Mouse (Mus musculus) lung, postnatal 0 days (tissue): ENCODE measurements at regions not wholly inside any gene's neighbourhood (a gene's known extent, or its start where the extent isn't known, plus 50 kb on each side); places are given as distances from the start of the nearest gene placed in this dataset.

Experiments
- ATAC-seq: fragments of 200-750 bp; cut with Nextera tagmentation; 2 replicates; pipeline ENCODE4 v1.8.0; 2017; ENCODE audit warnings: moderate library complexity
- DNase-seq: peaks from one replicate; pipeline ENCODE4 v3.0.0-alpha.2; 2016; ENCODE audit warnings: low spot score
- H3K27ac ChIP-seq: fragments of 300-500 bp; sonication (generic); 2 replicates; pipeline ENCODE4 v1.5.1; 2014; ENCODE audit warnings: antibody characterized with exemption, mild to moderate bottlenecking, low read length, mixed read lengths
- H3K27me3 ChIP-seq: fragments of 300-500 bp; sonication (generic); replicated peaks from 2 replicates; pipeline ENCODE4 v1.6.1; 2014; ENCODE audit warnings: low read length, mixed read lengths; ENCODE audit not compliant: insufficient read depth
- H3K36me3 ChIP-seq: fragments of 300-500 bp; sonication (generic); 2 replicates; pipeline ENCODE4 v1.6.1; 2014; ENCODE audit warnings: low read length, mixed read lengths; ENCODE audit not compliant: insufficient read depth
- H3K4me1 ChIP-seq: fragments of 300-500 bp; sonication (generic); 2 replicates; pipeline ENCODE4 v1.6.1; 2014; ENCODE audit warnings: antibody characterized with exemption, low read depth, low read length, mixed read lengths; ENCODE audit not compliant: insufficient read depth
- H3K4me2 ChIP-seq: fragments of 300-500 bp; sonication (generic); replicated peaks from 2 replicates; pipeline ENCODE4 v1.6.1; 2014; ENCODE audit warnings: low read depth, mild to moderate bottlenecking, low read length, moderate library complexity, mixed read lengths
- H3K4me3 ChIP-seq: fragments of 300-500 bp; sonication (generic); 2 replicates; pipeline ENCODE4 v1.5.1; 2014; ENCODE audit warnings: low read depth, low read length
- H3K9ac ChIP-seq: fragments of 300-500 bp; sonication (generic); replicated peaks from 2 replicates; pipeline ENCODE4 v1.6.1; 2014; ENCODE audit warnings: low read depth, mild to moderate bottlenecking
- H3K9me3 ChIP-seq: fragments of 300-500 bp; sonication (generic); 2 replicates; pipeline ENCODE4 v1.6.1; 2016; ENCODE audit warnings: low read length, mixed read lengths
- CTCF ChIP-seq: IDR thresholded peaks from 2 replicates; pipeline ENCODE4 v1.5.1; 2016; ENCODE audit warnings: antibody characterized with exemption, mild to moderate bottlenecking
- EP300 ChIP-seq: IDR thresholded peaks from 2 replicates; pipeline ENCODE4 v1.6.1; 2016; ENCODE audit warnings: antibody characterized with exemption, mild to moderate bottlenecking, control low read depth
- WGBS: fragments of 180-500 bp; shearing (Covaris S2); extraction: QIAGEN DNeasy Blood & Tissue Kit; methylation state at CpG from one replicate; pipeline ENCODE4 v1.1.7; 2014; 5-methylcytosine and 5-hydroxymethylcytosine counted together

GRCm38 (mm10) chr5:121078531-121078930, 68.6 kb upstream of the Rph3a start:
- Histone ChIP-seq H3K27ac (no peak overlapping the region), H3K36me3 (no peaks in the 10 kb centered on the region), H3K9ac (no peak overlapping the region), H3K4me1 (no peaks in the 10 kb centered on the region), H3K4me3 (no peak overlapping the region), H3K4me2 (no peak overlapping the region), H3K9me3 (no peaks in the 10 kb centered on the region), H3K27me3 (no peaks in the 10 kb centered on the region)
- ATAC-seq, result no peak
- 17% methylated on average over 6 of the region's 6 CpGs for WGBS
- TF ChIP-seq CTCF (no peak), EP300 (no peak)
- peak; percentile 55 for DNase-seq

GRCm38 (mm10) chr5:121076741-121077140, 66.8 kb upstream of the Rph3a start:
- 72% methylated on average over 7 of the region's 7 CpGs for WGBS
- DNase-seq (no peak), ATAC-seq (no peak)
- Histone ChIP-seq H3K9ac (no peak overlapping the region), H3K4me2 (no peak overlapping the region), H3K27ac (no peak overlapping the region), H3K27me3 (no peaks in the 10 kb centered on the region), H3K4me1 (no peaks in the 10 kb centered on the region), H3K36me3 (no peaks in the 10 kb centered on the region), H3K4me3 (no peak overlapping the region), H3K9me3 (no peaks in the 10 kb centered on the region)
- TF ChIP-seq CTCF (no peak), EP300 (no peak)

DNA sequence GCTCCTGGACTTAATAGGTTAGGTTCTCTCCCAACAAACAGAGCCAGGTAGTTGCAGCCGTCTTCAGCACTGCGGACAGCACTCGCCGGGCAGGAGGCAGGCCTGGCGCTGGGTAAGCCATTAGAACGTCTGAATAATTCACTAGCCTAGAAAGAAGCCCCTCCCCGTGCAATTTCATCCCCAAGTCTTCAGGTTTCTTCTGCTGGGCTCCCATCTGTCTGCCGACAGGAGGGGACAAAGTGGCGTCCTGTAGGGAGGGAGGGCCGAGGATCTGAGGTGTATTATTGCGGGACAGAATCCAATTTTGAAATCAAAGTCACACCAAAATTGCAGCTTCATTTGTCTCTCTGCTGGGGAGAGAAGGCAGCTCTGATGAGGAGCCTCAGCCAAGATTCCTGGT, 58.9 kb upstream of the Rph3a start:
- H3K9ac ChIP-seq, result no peak overlapping the region
- no peak overlapping the region for H3K4me3 ChIP-seq
- no peak for TF ChIP-seq CTCF
- no peak for TF ChIP-seq EP300
- no peak overlapping the region for H3K27ac ChIP-seq
- DNase-seq (peak; percentile 8), ATAC-seq (no peak)
- no peaks in the 10 kb centered on the region for H3K36me3 ChIP-seq
- H3K27me3 ChIP-seq, result no peaks in the 10 kb centered on the region
- no peak overlapping the region for H3K4me2 ChIP-seq
- H3K4me1 ChIP-seq, result no peaks in the 10 kb centered on the region
- 3% methylated on average over 11 of the region's 11 CpGs for WGBS
- no peaks in the 10 kb centered on the region for H3K9me3 ChIP-seq

GRCm38 (mm10) chr5:121064721-121065120, 54.8 kb upstream of the Rph3a start:
- H3K4me3 ChIP-seq, result no peak overlapping the region
- H3K9ac ChIP-seq, result no peak overlapping the region
- no peaks in the 10 kb centered on the region for H3K36me3 ChIP-seq
- H3K27ac ChIP-seq, result no peak overlapping the region
- H3K4me1 ChIP-seq, result no peaks in the 10 kb centered on the region
- H3K4me2 ChIP-seq, result no peak overlapping the region
- no peaks in the 10 kb centered on the region for H3K9me3 ChIP-seq
- ATAC-seq (no peak), DNase-seq (no peak)
- 56% methylated on average over 12 of the region's 12 CpGs for WGBS
- no peaks in the 10 kb centered on the region for H3K27me3 ChIP-seq
- TF ChIP-seq EP300, result no peak
- no peak for TF ChIP-seq CTCF

DNA sequence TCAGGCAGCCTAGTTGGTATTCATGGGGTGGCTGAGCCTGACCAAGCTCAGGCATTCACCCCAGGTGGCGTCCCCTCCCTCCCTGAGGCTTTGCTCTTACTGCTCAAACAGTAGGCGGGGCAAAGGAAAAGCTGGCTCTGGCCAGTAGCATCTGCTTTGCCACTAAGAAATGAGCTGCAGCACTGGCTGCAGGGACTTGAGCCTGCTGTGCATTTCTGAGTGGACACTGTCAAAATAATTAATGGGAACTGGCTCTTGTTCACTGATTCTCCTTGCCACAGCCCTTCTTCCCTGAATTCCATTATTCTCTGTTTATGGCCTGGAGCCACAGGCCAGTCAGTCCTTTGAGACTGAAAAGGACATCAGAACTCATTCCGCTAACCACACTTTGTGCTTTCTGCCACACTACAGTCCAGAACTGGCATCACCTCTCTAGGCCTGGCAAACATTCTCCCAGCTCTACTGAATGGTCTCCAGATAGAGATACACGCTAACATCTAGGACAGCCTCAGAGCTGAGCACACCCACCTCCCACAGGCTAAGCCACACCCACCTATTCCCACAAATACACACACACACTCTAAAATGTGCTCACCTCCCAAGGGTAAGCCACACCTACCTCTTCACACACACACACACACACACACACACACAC, 53.2 kb upstream of the Rph3a start:
- DNase-seq (no peak), ATAC-seq (no peak)
- Histone ChIP-seq H3K4me1 (no peaks in the 10 kb centered on the region), H3K27me3 (no peaks in the 10 kb centered on the region), H3K27ac (no peak overlapping the region), H3K4me3 (no peak overlapping the region), H3K9ac (no peak overlapping the region), H3K9me3 (no peaks in the 10 kb centered on the region), H3K4me2 (no peak overlapping the region), H3K36me3 (no peaks in the 10 kb centered on the region)
- 44% methylated on average over 4 of the region's 4 CpGs for WGBS
- TF ChIP-seq EP300 (no peak), CTCF (no peak)

DNA sequence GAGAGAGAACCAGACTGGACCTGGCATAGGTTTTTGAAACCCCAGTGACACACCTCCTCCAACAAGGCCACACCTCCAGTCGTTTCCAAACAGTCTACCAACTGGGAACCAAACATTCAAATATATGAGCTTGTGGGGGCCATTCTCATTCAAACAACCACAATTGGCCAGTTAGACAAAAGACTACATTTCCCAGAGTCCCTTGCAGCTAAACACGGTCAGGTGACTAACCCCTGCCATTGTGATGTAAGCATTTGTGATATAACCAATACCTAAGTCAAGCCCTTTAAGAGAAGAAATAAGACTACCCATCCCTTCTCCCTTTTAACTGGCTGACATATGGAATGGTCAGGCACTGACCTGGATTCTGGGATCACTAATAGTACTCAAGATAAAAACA, 51.8 kb upstream of the Rph3a start:
- 64% methylated on average over 2 of the region's 2 CpGs for WGBS
- ATAC-seq, result no peak
- TF ChIP-seq CTCF (no peak), EP300 (no peak)

More for the DNA sequence above, 51.8 kb upstream of the Rph3a start:
- Histone ChIP-seq H3K9me3 (no peaks in the 10 kb centered on the region), H3K27me3 (no peaks in the 10 kb centered on the region), H3K4me2 (no peak overlapping the region), H3K4me1 (no peaks in the 10 kb centered on the region), H3K4me3 (no peak overlapping the region), H3K9ac (no peak overlapping the region), H3K27ac (no peak overlapping the region), H3K36me3 (no peaks in the 10 kb centered on the region)
- DNase-seq, result no peak
